Mouse (Mus musculus): Measurements from ENCODE around the gene Lbhd1.

- TF ChIP-seq CTCF (IDR thresholded peaks at IDR 0.05; ENCODE audit: low read depth) = no peak
- TF ChIP-seq EP300 (IDR thresholded peaks at IDR 0.05; ENCODE audit: low read depth) = no peak
Observed at GRCm38 (mm10) chr19:8898576-8898975, 15.0 kb downstream of the Lbhd1 start.

Measured in liver, postnatal 0 days (tissue).